Mouse (Mus musculus): ENCODE data around the gene AL731706.2.

DNA sequence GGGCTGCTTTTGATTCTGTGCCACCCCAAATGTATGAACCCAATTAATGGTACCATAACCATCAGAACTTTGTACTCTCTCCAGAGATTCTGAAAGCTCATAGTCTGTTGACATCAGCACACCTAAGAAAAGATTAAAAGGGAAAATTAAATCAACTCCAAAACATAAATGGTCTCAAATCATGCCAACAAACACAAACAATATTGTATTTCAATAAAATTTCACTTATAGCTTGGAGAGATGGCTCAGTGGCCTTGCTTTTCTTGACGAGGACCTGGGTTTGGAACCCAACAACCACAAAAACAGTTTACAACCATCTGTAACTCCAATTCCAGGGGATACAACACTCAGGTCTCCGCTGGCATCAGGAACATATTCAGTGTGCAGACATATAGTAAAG, at the start of gene AL731706.2:
- TF ChIP-seq GATA1 (IDR thresholded peaks at IDR 0.05; ENCODE audit: low read depth, low read length) (no peak), ZNF384 (IDR thresholded peaks at IDR 0.05; ENCODE audit: low read depth, low read length) (no peak), ZC3H11A (IDR thresholded peaks at IDR 0.05; ENCODE audit: low read depth, low read length) (no peak), NRF1 (IDR thresholded peaks at IDR 0.05; ENCODE audit: insufficient read depth, low read depth, low read length, poor library complexity, severe bottlenecking) (no peak), ZKSCAN1 (IDR thresholded peaks at IDR 0.05; ENCODE audit: low read depth, low read length) (no peak), SMC3 (IDR thresholded peaks at IDR 0.05; ENCODE audit: low read depth, low read length) (no peak), HCFC1 (IDR thresholded peaks at IDR 0.05; ENCODE audit: low read depth, low read length) (no peak), CTCF (IDR thresholded peaks at IDR 0.05 in 2 of 3, conservative IDR thresholded peaks at IDR 0.05 in 1 of 3; ENCODE audit: control insufficient read depth in 1 of 3, insufficient read depth in 1 of 3, low read depth in 2 of 3, low read length in 3 of 3, poor library complexity in 1 of 3, severe bottlenecking in 1 of 3) (no peak), MAX (IDR thresholded peaks at IDR 0.05; ENCODE audit: low read length) (no peak), POLR2A (IDR thresholded peaks at IDR 0.05; ENCODE audit: control insufficient read depth in 1 of 2, insufficient read depth in 1 of 2, low read depth in 1 of 2, low read length in 2 of 2, poor library complexity in 1 of 2) (no peak)
